Mouse (Mus musculus) lung, embryonic 14.5 days (tissue): ENCODE data around the gene Stk38l. TPM values are rescaled to one million over a fixed set of nuclear protein-coding genes. Genes with fewer than 3 reads are reported as not detected.
"Not testable (repeated sequence)": the region's sequence is repeated elsewhere in the genome, so short reads cannot be mapped to it uniquely, and the experiment has no call there.

Source experiments
- ATAC-seq: fragments of 200-750 bp; cut with Nextera tagmentation; 2 replicates; pipeline ENCODE4 v1.8.0; 2017; ENCODE audit warnings: mild to moderate bottlenecking, moderate TSS enrichment, moderate library complexity; ENCODE audit not compliant: insufficient read depth
- DNase-seq: peaks from one replicate; pipeline ENCODE4 v3.0.0-alpha.2; 2015
- H3K27ac ChIP-seq: fragments of 300-500 bp; sonication (generic); 2 replicates; pipeline ENCODE4 v1.5.1; 2014; ENCODE audit warnings: low read depth, mild to moderate bottlenecking, moderate library complexity
- H3K27me3 ChIP-seq: fragments of 300-500 bp; sonication (generic); 2 replicates; pipeline ENCODE4 v1.6.1; 2014; ENCODE audit warnings: low read length, control low read depth; ENCODE audit not compliant: insufficient read depth
- H3K36me3 ChIP-seq: fragments of 300-500 bp; sonication (generic); 2 replicates; pipeline ENCODE4 v1.6.1; 2014; ENCODE audit warnings: control low read depth; ENCODE audit not compliant: insufficient read depth
- H3K4me1 ChIP-seq: fragments of 300-500 bp; sonication (generic); 2 replicates; pipeline ENCODE4 v1.6.1; 2014; ENCODE audit warnings: antibody characterized with exemption, control low read depth; ENCODE audit not compliant: insufficient read depth
- H3K4me2 ChIP-seq: fragments of 300-500 bp; sonication (generic); 2 replicates; pipeline ENCODE4 v1.6.1; 2014; ENCODE audit warnings: mild to moderate bottlenecking
- H3K4me3 ChIP-seq: fragments of 300-500 bp; sonication (generic); 2 replicates; pipeline ENCODE4 v1.5.1; 2014; ENCODE audit warnings: low read depth, low read length
- H3K9ac ChIP-seq: fragments of 300-500 bp; sonication (generic); 2 replicates; pipeline ENCODE4 v1.6.1; 2014
- H3K9me3 ChIP-seq: fragments of 300-500 bp; sonication (generic); 2 replicates; pipeline ENCODE4 v1.6.1; 2016; ENCODE audit warnings: low read depth, low read length, control low read depth
- CTCF ChIP-seq: IDR thresholded peaks from 2 replicates; pipeline ENCODE4 v1.5.1; 2016; ENCODE audit warnings: antibody characterized with exemption, low read depth
- WGBS: fragments of 180-500 bp; shearing (Covaris S2); extraction: QIAGEN DNeasy Blood & Tissue Kit; methylation state at CpG from one replicate; pipeline ENCODE4 v1.1.7; 2014; 5-methylcytosine and 5-hydroxymethylcytosine counted together
- polyA plus RNA-seq: library from polyadenylated mRNA; unstranded; fragments of >200 nt; fragmentation: Nextera tagmentation; extraction: Ambion mirVana; gene quantifications from 2 replicates; pipeline ENCODE4 v1.2.1, GENCODE M21; 2014

Gene Stk38l
- polyA plus RNA-seq, 1 experiment from 2014 or later = 15.6 TPM

GRCm38 (mm10) chr6:146770005-146770745 lies 45.4 kb downstream of the Stk38l start:
- Histone ChIP-seq H3K4me1 (no peaks in the 10 kb centered on the region), H3K4me3 (no peak overlapping the region), H3K27me3 (no peaks in the 10 kb centered on the region), H3K9me3 (no peaks in the 10 kb centered on the region), H3K36me3 (peaks cover 35% of the 10 kb centered on the region; the same call in 1 of the 2 replicates), H3K9ac (no peak overlapping the region), H3K4me2 (no peak overlapping the region), H3K27ac (peak overlapping the region; percentile 10; the same call in 1 of the 2 replicates)
- 54% methylated on average over 6 of the region's 6 CpGs for WGBS
- DNase-seq = peak; percentile 26
- no peak; the same call in 1 of the 2 replicates for ATAC-seq
- TF ChIP-seq CTCF = no peak

GRCm38 (mm10) chr6:146770808-146771207 lies 46.0 kb downstream of the Stk38l start:
- no peak for DNase-seq
- Histone ChIP-seq H3K9ac (no peak overlapping the region), H3K4me2 (no peak overlapping the region), H3K9me3 (no peaks in the 10 kb centered on the region), H3K4me3 (no peak overlapping the region), H3K27ac (no peak overlapping the region), H3K4me1 (no peaks in the 10 kb centered on the region), H3K36me3 (peaks cover 36% of the 10 kb centered on the region; the same call in 1 of the 2 replicates), H3K27me3 (no peaks in the 10 kb centered on the region)
- WGBS = 86% methylated on average over 5 of the region's 5 CpGs
- ATAC-seq = no peak
- no peak for TF ChIP-seq CTCF

DNA sequence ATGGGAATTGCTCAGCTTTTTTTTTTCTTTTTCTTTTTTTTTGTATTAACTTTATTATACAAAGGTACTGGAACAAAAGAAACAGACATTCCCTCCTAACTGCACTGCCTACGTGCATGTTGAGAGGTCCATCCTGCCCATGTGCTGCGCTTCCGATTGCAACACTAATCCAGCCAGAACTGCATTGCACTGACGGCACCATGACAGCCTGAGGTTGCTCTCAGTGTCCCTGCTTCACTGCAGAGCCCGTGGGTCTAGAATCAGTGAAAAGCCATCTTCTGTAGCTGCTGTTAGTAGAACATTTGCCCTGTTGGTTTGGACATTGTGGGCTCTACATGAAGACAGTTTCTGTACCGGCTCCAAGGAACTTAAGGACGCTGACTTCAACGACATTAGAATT lies 51.1 kb downstream of the Stk38l start:
- ATAC-seq, H3K27ac ChIP-seq, DNase-seq, H3K27me3 ChIP-seq, H3K9me3 ChIP-seq, H3K4me2 ChIP-seq, H3K9ac ChIP-seq, H3K4me3 ChIP-seq, H3K4me1 ChIP-seq: not testable (repeated sequence)
- peaks cover 18% of the 10 kb centered on the region; the same call in 1 of the 2 replicates for H3K36me3 ChIP-seq
- WGBS = 64% methylated on average over 8 of the region's 8 CpGs

DNA sequence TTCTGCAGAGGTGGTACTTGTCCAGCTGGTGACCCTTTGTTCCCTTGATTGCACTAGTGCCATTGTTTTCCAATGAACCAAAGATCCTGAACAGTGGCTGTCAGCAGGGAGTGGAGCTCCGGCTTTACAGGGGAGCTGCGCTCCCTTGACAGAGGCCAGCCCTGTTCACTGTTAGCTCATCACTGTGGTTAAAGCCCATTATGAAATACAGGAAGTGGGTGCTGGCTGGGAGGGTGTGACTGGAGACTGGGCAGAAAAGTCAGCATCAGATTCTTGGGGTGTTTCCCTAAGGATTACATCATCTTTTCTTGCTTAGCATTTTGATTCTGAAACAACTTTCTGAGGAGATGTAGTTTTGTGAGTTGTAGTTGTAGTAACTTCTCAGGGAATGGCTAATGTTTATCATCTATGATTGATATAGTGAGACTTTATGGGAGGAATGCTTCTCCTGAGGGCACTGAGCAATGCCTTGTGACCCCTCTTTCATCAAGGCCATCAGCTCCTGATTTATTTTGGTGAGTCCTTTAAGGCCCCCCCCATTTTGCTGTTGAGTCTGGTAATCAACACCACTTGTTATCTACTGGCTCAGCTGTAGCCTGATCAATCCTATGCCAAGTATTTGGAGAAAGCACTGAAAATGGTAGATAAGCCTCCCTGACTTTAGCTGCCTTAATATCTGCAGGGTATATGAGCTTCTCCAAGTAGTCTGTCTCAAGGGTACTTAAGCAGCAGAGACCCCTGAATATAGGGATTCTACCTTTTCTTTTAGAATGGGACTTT lies 52.0 kb downstream of the Stk38l start:
- no peaks in the 10 kb centered on the region for H3K4me1 ChIP-seq
- no peaks in the 10 kb centered on the region for H3K9me3 ChIP-seq
- no peak for TF ChIP-seq CTCF
- no peak overlapping the region for H3K4me3 ChIP-seq
- peak; percentile 89 for ATAC-seq
- no peak overlapping the region for H3K27ac ChIP-seq
- H3K4me2 ChIP-seq = no peak overlapping the region
- no peaks in the 10 kb centered on the region for H3K27me3 ChIP-seq
- H3K36me3 ChIP-seq = peaks cover 11% of the 10 kb centered on the region; the same call in 1 of the 2 replicates
- DNase-seq = peak; percentile 55
- WGBS = 30% methylated on average over 2 of the region's 2 CpGs
- no peak overlapping the region for H3K9ac ChIP-seq

DNA sequence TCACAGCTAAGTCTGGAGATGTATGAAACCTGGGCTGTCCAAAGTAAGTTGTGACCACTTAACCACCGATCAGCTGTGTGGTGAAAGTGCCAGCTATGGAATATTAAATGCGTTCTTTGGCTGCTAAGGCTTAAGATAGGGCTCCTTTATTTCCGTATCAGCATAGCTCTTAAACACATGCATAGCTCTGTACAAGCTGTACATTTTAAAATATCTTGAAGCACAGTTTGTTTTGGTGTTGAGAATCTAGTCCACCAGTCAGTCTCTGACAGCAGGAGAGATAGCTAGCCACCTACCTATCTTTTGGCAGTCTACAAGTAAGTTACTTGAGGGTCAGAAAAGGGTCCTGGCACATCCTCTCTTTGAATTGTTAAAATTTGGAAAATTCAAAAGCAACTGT lies 53.3 kb downstream of the Stk38l start:
- no peak overlapping the region for H3K4me2 ChIP-seq
- peaks cover 8% of the 10 kb centered on the region; the same call in 1 of the 2 replicates for H3K36me3 ChIP-seq
- 85% methylated on average over 3 of the region's 3 CpGs for WGBS
- ATAC-seq (no peak), DNase-seq (no peak)
- H3K4me1 ChIP-seq = no peaks in the 10 kb centered on the region
- H3K4me3 ChIP-seq = no peak overlapping the region
- TF ChIP-seq CTCF = no peak
- H3K9ac ChIP-seq = no peak overlapping the region
- H3K27ac ChIP-seq = no peak overlapping the region
- no peaks in the 10 kb centered on the region for H3K27me3 ChIP-seq
- no peaks in the 10 kb centered on the region for H3K9me3 ChIP-seq

GRCm38 (mm10) chr6:146781566-146781965 lies 56.8 kb downstream of the Stk38l start:
- Histone ChIP-seq H3K27me3 (no peaks in the 10 kb centered on the region), H3K36me3 (no peaks in the 10 kb centered on the region), H3K4me2 (no peak overlapping the region), H3K4me3 (no peak overlapping the region), H3K4me1 (no peaks in the 10 kb centered on the region), H3K27ac (no peak overlapping the region), H3K9ac (no peak overlapping the region), H3K9me3 (no peaks in the 10 kb centered on the region; the same call in 1 of the 2 replicates)
- no peak for TF ChIP-seq CTCF
- WGBS = 73% methylated on average over 3 of the region's 3 CpGs
- no peak for ATAC-seq
- no peak for DNase-seq

GRCm38 (mm10) chr6:146793527-146793926 lies 68.7 kb downstream of the Stk38l start:
- TF ChIP-seq CTCF = no peak
- 67% methylated on average over 3 of the region's 3 CpGs for WGBS
- Histone ChIP-seq H3K4me2 (no peak overlapping the region), H3K27me3 (no peaks in the 10 kb centered on the region), H3K27ac (no peak overlapping the region), H3K4me3 (no peak overlapping the region), H3K9me3 (no peaks in the 10 kb centered on the region), H3K9ac (no peak overlapping the region), H3K4me1 (no peaks in the 10 kb centered on the region), H3K36me3 (no peaks in the 10 kb centered on the region)
- no peak for DNase-seq
- no peak for ATAC-seq
